Mouse (Mus musculus) intestine, embryonic 14.5 days (tissue): ENCODE data around the gene Cxcl10. TPM values are rescaled to one million over a fixed set of nuclear protein-coding genes. Genes with fewer than 3 reads are reported as not detected.

Experiments
- ATAC-seq: fragments of 200-750 bp; cut with Nextera tagmentation; replicated peaks from 2 replicates; pipeline ENCODE4 v1.8.0; 2017; ENCODE audit warnings: low read depth, moderate number of reproducible peaks, moderate TSS enrichment, moderate library complexity; ENCODE audit not compliant: low FRiP score, low TSS enrichment
- DNase-seq: peaks from one replicate; pipeline ENCODE4 v3.0.0-alpha.2; 2018; ENCODE audit warnings: low spot score
- H3K27ac ChIP-seq: fragments of 300-500 bp; sonication (generic); 2 replicates; pipeline ENCODE4 v1.5.1; 2014; ENCODE audit warnings: low read depth, mild to moderate bottlenecking, control low read depth
- H3K27me3 ChIP-seq: fragments of 300-500 bp; sonication (generic); replicated peaks from 2 replicates; pipeline ENCODE4 v1.6.1; 2014; ENCODE audit warnings: low read length, control low read depth; ENCODE audit not compliant: control insufficient read depth, insufficient read depth
- H3K36me3 ChIP-seq: fragments of 300-500 bp; sonication (generic); 2 replicates; pipeline ENCODE4 v1.6.1; 2014; ENCODE audit warnings: low read length, control low read depth; ENCODE audit not compliant: control insufficient read depth, insufficient read depth
- H3K4me1 ChIP-seq: fragments of 300-500 bp; sonication (generic); replicated peaks from 2 replicates; pipeline ENCODE4 v1.6.1; 2014; ENCODE audit warnings: low read length, control low read depth, mixed read lengths; ENCODE audit not compliant: control insufficient read depth, insufficient read depth
- H3K4me2 ChIP-seq: fragments of 300-500 bp; sonication (generic); 2 replicates; pipeline ENCODE4 v1.6.1; 2014; ENCODE audit warnings: low read length
- H3K4me3 ChIP-seq: fragments of 300-500 bp; sonication (generic); 2 replicates; pipeline ENCODE4 v1.5.1; 2014; ENCODE audit warnings: low read depth, low read length, control low read depth, mixed read lengths
- H3K9ac ChIP-seq: fragments of 300-500 bp; sonication (generic); 2 replicates; pipeline ENCODE4 v1.6.1; 2014; ENCODE audit warnings: mild to moderate bottlenecking, low read length
- H3K9me3 ChIP-seq: fragments of 300-500 bp; sonication (generic); 2 replicates; pipeline ENCODE4 v1.6.1; 2016; ENCODE audit warnings: low read length, control low read depth; ENCODE audit not compliant: control insufficient read depth
- WGBS: fragments of 180-500 bp; shearing (Covaris S2); extraction: QIAGEN DNeasy Blood & Tissue Kit; methylation state at CpG from one replicate; pipeline ENCODE4 v1.1.7; 2014; 5-methylcytosine and 5-hydroxymethylcytosine counted together
- polyA plus RNA-seq: library from polyadenylated mRNA; unstranded; fragments of >200 nt; fragmentation: Nextera tagmentation; extraction: Ambion mirVana; gene quantifications from 2 replicates; pipeline ENCODE4 v1.2.1, GENCODE M21; 2014

Cxcl10 gene
- polyA plus RNA-seq, 1 experiment from 2014 or later: 3.3 TPM

DNA sequence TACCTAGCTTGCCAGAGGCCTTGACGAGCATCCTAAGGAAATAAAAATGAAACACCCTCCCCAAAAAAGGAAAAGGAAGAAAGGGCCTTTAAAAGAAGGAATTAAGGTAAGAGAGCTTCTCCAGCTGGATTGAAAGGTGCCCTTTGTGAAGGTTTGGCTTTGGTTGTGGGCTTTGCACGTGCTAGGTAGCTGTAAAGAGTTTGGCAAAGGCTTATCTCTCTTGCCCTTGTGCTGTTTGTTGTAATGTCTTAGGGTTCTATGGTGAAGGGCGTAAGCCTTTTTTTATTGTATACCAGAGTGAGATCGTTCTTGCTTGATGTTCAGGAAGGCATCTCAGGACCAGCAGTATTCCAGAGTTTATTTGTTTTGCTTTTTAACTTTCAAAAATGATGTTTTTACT is 8.1 kb downstream of the Cxcl10 start:
- Histone ChIP-seq H3K4me2 (no peak overlapping the region), H3K9me3 (no peaks in the 10 kb centered on the region), H3K4me1 (no peaks in the 10 kb centered on the region), H3K27me3 (no peaks in the 10 kb centered on the region), H3K27ac (no peak overlapping the region), H3K36me3 (no peaks in the 10 kb centered on the region), H3K9ac (no peak overlapping the region), H3K4me3 (no peak overlapping the region)
- no peak for ATAC-seq
- 76% methylated on average over 4 of the region's 4 CpGs for WGBS
- DNase-seq: no peak

DNA sequence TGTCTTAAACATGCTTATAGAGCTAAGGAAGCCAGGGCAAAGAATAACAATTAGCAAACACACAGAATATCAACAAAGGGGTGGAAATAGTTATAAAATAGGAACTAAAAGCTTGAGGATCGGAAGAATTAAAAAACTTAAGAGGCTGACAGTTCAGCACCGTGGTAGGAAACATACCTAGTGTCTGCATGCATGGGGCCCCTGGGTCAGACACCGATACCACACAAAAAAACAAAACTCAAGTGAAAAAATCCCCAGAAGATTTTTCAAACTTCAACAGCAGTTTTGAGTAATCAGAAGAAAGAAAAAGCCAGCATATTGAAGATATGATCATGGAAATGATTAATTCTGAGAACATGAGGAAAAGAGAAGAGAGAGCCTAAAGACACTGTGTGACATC is 11.9 kb downstream of the Cxcl10 start:
- Histone ChIP-seq H3K4me2 (no peak overlapping the region), H3K9me3 (no peaks in the 10 kb centered on the region), H3K4me1 (peaks cover 3% of the 10 kb centered on the region; the same call in 1 of the 2 replicates), H3K27me3 (no peaks in the 10 kb centered on the region), H3K36me3 (no peaks in the 10 kb centered on the region), H3K4me3 (no peak overlapping the region), H3K27ac (no peak overlapping the region), H3K9ac (no peak overlapping the region)
- ATAC-seq: no peak
- WGBS: 68% methylated on average over 3 of the region's 3 CpGs
- DNase-seq: no peak

DNA sequence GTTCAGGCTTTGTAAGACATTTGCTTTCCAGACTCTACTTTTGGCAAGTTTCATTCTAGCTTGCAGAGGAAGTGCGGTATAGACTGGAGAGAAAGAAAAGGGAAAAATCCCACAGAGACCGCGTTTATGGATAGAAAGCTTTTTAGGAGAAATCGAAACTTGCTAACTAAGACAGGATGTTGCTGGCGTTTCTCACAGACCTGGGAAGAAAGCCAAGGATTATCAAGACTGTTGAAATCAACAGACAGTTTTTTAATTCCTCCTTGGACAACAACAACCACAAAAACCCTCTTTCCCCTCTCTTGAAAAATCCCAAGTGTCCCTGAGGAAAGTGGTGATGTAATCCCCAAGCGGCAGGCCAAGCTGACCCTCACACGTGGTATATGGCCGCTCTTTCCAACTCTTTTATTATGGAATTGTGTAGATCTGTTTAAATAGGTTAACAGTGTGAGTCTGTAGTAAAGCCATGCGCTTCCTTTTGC is 16.3 kb downstream of the Cxcl10 start:
- H3K36me3 ChIP-seq: no peaks in the 10 kb centered on the region
- peak overlapping the region; percentile 82 for H3K27ac ChIP-seq
- no peak overlapping the region for H3K4me3 ChIP-seq
- peak overlapping the region; percentile 22 for H3K4me2 ChIP-seq
- peaks cover 5% of the 10 kb centered on the region; the same call in 1 of the 2 replicates for H3K4me1 ChIP-seq
- 0 out of 2 replicates have a peak overlapping the region, but pooled peaks have one; percentile 10 for H3K9ac ChIP-seq
- DNase-seq (no peak), ATAC-seq (no peak; the same call in 1 of the 2 replicates)
- H3K27me3 ChIP-seq: no peaks in the 10 kb centered on the region
- WGBS: 37% methylated on average over 9 of the region's 9 CpGs
- H3K9me3 ChIP-seq: no peaks in the 10 kb centered on the region

GRCm38 (mm10) chr5:92331635-92332338 is 16.9 kb downstream of the Cxcl10 start, which contains the start of gene Art3:
Gene Art3 (plus strand): TSS chr5:92331827.
- H3K36me3 ChIP-seq: no peaks in the 10 kb centered on the region
- H3K4me2 ChIP-seq: peak within 1 kb of the TSS; percentile 22
- H3K27ac ChIP-seq: peak within 1 kb of the TSS; percentile 82
- H3K4me3 ChIP-seq: no peak within 1 kb of the TSS
- 86% methylated on average over 17 of the region's 17 CpGs for WGBS
- no peaks in the 10 kb centered on the region for H3K27me3 ChIP-seq
- H3K9me3 ChIP-seq: no peaks in the 10 kb centered on the region
- ATAC-seq (no peak), DNase-seq (no peak)
- 0 out of 2 replicates have a peak within 1 kb of the TSS, but pooled peaks have one; percentile 10 for H3K9ac ChIP-seq
- H3K4me1 ChIP-seq: peaks cover 5% of the 10 kb centered on the region; the same call in 1 of the 2 replicates

- Histone ChIP-seq H3K4me3 (no peak overlapping the region), H3K27me3 (no peaks in the 10 kb centered on the region), H3K4me1 (peaks cover 5% of the 10 kb centered on the region; the same call in 1 of the 2 replicates), H3K9me3 (no peaks in the 10 kb centered on the region), H3K9ac (no peak overlapping the region), H3K36me3 (no peaks in the 10 kb centered on the region), H3K27ac (no peak overlapping the region), H3K4me2 (no peak overlapping the region)
- 88% methylated on average over 12 of the region's 12 CpGs for WGBS
- no peak for DNase-seq
- ATAC-seq: no peak
Measured at GRCm38 (mm10) chr5:92331122-92331521, 17.6 kb downstream of the Cxcl10 start.

DNA sequence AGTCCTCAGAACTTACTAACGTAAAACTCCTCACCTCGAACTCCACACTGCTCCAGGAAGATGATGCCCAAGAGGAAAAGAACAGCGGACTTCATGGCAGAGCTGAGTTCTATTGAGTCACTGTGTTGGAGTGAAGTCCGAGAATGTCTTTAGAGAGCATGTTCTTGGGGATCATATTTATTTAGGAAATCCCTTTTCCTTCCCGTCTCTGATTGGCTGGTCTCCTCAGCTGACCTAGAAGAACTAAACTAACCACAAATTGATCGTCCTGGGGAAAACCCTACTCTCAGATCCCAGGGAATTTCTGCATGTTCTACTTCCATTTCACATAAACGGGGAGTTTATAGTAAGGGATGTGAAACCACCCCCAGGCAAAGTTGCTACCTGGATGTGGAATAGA is 20.8 kb downstream of the Cxcl10 start, which contains the start of gene Cxcl9:
TSS of gene Cxcl9 (minus strand) at position 151 of the 400 bp plus-strand sequence.
- Histone ChIP-seq H3K9me3 (no peaks in the 10 kb centered on the region), H3K27me3 (no peaks in the 10 kb centered on the region), H3K4me1 (peaks cover 5% of the 10 kb centered on the region; the same call in 1 of the 2 replicates), H3K4me3 (no peak within 1 kb of the TSS), H3K9ac (no peak within 1 kb of the TSS), H3K4me2 (no peak within 1 kb of the TSS), H3K36me3 (no peaks in the 10 kb centered on the region), H3K27ac (no peak within 1 kb of the TSS)
- ATAC-seq: no peak
- 78% methylated on average over 7 of the region's 7 CpGs for WGBS
- DNase-seq: no peak

DNA sequence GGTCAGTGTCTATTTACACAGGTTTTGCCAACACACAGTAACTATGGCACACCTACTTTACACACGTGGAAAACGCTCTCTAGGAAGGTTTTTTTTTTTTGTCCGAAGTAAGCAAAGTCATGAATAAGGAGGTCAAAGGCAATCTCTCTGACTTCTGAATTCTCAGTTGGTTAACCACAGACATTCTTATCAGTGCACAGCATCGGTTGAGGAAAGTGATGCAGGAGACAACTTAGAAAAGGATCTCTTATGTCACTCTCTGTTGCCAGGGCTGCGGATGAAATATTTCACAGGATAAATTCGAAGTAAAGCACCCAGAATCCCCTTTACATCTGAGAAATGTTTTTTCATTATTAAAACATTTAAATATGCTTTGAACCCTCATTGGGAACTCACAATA is 21.3 kb downstream of the Cxcl10 start:
- 67% methylated on average over 6 of the region's 6 CpGs for WGBS
- Histone ChIP-seq H3K27me3 (no peaks in the 10 kb centered on the region), H3K4me3 (no peak overlapping the region), H3K9me3 (no peaks in the 10 kb centered on the region), H3K4me1 (peaks cover 5% of the 10 kb centered on the region; the same call in 1 of the 2 replicates), H3K4me2 (no peak overlapping the region), H3K9ac (no peak overlapping the region), H3K27ac (no peak overlapping the region), H3K36me3 (no peaks in the 10 kb centered on the region)
- DNase-seq (no peak), ATAC-seq (no peak)

DNA sequence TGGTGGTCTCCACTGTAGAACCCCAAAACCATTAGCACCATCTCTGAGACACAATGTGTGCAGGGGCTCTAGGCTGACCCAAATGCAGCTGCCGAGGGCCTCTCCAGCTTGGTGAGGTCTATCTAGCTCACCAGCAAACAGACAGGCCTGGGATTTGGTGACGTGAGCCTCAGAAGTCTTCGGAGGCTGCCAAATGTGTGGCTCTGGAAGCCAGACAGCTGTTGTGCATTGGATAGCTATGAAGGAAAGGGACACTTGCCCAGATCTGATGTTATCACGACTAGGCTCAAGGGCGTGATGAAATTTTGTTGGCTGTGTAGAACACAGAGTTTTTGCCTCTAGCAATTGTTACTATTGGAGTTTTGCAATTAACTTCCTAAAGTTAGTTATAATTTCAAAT is 25.4 kb downstream of the Cxcl10 start:
- ATAC-seq: no peak
- H3K9ac ChIP-seq: no peak overlapping the region
- H3K27me3 ChIP-seq: no peaks in the 10 kb centered on the region
- no peak overlapping the region for H3K4me2 ChIP-seq
- DNase-seq: no peak
- no peaks in the 10 kb centered on the region for H3K36me3 ChIP-seq
- H3K4me3 ChIP-seq: no peak overlapping the region
- no peak overlapping the region for H3K27ac ChIP-seq
- H3K9me3 ChIP-seq: no peaks in the 10 kb centered on the region
- H3K4me1 ChIP-seq: 0 out of 2 replicates have a peak, but pooled peaks cover 5% of the 10 kb centered on the region
- 82% methylated on average over 5 of the region's 5 CpGs for WGBS
